Mouse (Mus musculus) naive thymus-derived CD4-positive, alpha-beta T cell, adult 2 months (primary cell): ENCODE measurements around the gene Cdx4.

Experiments
- DNase-seq: peaks from one replicate; pipeline ENCODE4 v3.0.0-alpha.2; 2011; ENCODE audit warnings: low read depth

Cdx4 gene

GRCm38 (mm10) chrX:103321146-103321545, at the start of gene Cdx4:
Cdx4 (plus strand) TSS chrX:103321398.
- DNase-seq, result no peak

- DNase-seq, result peak; percentile 10
Measured at GRCm38 (mm10) chrX:103274325-103274724, 46.9 kb upstream of the Cdx4 start.

GRCm38 (mm10) chrX:103286899-103287722, 34.1 kb upstream of the Cdx4 start:
- no peak for DNase-seq

- DNase-seq, result no peak
Measured at GRCm38 (mm10) chrX:103287846-103288377, 33.3 kb upstream of the Cdx4 start.

GRCm38 (mm10) chrX:103288485-103289330, 32.5 kb upstream of the Cdx4 start:
- no peak for DNase-seq

- DNase-seq, result no peak
Measured at GRCm38 (mm10) chrX:103298937-103299336, 22.3 kb upstream of the Cdx4 start.

- no peak for DNase-seq
Measured at GRCm38 (mm10) chrX:103308262-103308661, 12.9 kb upstream of the Cdx4 start.

GRCm38 (mm10) chrX:103311723-103312122, 9.5 kb upstream of the Cdx4 start:
- no peak for DNase-seq

- no peak for DNase-seq
Measured at GRCm38 (mm10) chrX:103314146-103314545, 7.1 kb upstream of the Cdx4 start.

- DNase-seq, result no peak
Measured at GRCm38 (mm10) chrX:103325900-103326299, 4.7 kb downstream of the Cdx4 start.

GRCm38 (mm10) chrX:103329386-103329785, 8.2 kb downstream of the Cdx4 start:
- DNase-seq, result no peak

- no peak for DNase-seq
Measured at GRCm38 (mm10) chrX:103331125-103331858, 10.1 kb downstream of the Cdx4 start.

GRCm38 (mm10) chrX:103341369-103342113, 20.3 kb downstream of the Cdx4 start:
- peak; percentile 13 for DNase-seq

- no peak for DNase-seq
Measured at GRCm38 (mm10) chrX:103355784-103356183, 34.6 kb downstream of the Cdx4 start.

GRCm38 (mm10) chrX:103356287-103356686, 35.1 kb downstream of the Cdx4 start, which contains the start of gene Chic1:
Chic1 (plus strand) TSS chrX:103356476.
- peak; percentile 47 for DNase-seq

GRCm38 (mm10) chrX:103356761-103357236, 35.6 kb downstream of the Cdx4 start:
- DNase-seq, result no peak

GRCm38 (mm10) chrX:103366201-103366600, 45.0 kb downstream of the Cdx4 start:
- DNase-seq, result no peak

GRCm38 (mm10) chrX:103368650-103369049, 47.5 kb downstream of the Cdx4 start:
- no peak for DNase-seq

- DNase-seq, result no peak
Measured at GRCm38 (mm10) chrX:103371221-103371620, 50.0 kb downstream of the Cdx4 start.

GRCm38 (mm10) chrX:103371627-103372026, 50.4 kb downstream of the Cdx4 start:
- peak; percentile 32 for DNase-seq

- no peak for DNase-seq
Measured at GRCm38 (mm10) chrX:103374250-103374649, 53.1 kb downstream of the Cdx4 start.
